8 mouse cellular contexts compared by ENCODE assay signal in the genomic region with DNA sequence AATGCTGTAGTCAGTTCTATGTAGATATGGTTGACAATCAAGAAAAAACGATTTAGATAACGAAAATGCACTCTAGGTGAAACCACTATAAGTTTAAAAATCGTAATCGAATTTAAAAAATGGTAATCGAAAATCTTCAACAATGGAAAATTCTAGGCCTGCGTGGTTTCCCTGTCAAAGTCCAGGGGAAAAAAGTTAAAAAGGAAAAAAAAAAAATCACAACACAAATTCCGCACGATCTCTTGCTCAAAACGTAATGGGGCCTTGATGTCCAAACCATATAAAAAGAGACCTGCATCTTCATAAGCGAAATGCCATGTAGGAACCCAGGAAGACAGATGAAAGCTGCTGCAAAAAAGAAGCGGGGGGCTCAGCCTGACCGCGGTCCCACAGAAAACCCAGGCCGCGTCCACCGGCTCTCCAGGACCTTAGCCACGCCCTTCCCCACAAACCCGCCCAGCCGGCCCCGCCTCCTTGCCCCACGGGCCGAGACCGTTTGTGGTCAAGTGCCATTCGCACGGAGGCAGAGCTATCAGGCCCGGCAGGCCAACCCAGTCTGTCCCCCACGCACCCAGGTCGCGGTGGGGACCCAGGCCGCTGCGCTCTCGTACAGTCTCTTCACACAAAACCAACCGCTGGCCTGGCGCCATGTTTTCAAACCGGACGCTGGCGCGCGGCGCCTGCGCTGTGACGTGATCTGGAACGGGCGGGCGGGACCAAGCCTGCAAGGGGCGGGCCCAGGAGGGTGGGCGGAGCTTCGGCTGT. TPM values are rescaled to one million over a fixed set of nuclear protein-coding genes. Genes with fewer than 3 reads are reported as not detected.
DNase-seq lines count a peak whose midpoint lies in the region; ATAC-seq lines count a peak whose summit lies in the region.

A gene (minus strand): TSS at position 687 of the 765 bp plus-strand sequence.

- H3K27me3 ChIP-seq in embryonic facial prominence, embryonic 10.5 days (replicated peaks; ENCODE audit: low read depth, poor library complexity, severe bottlenecking) = no peaks in the 10 kb centered on the region
- no peaks in the 10 kb centered on the region for H3K27me3 ChIP-seq in intestine, embryonic 16.5 days (replicated peaks; ENCODE audit: control insufficient read depth, insufficient read depth, low read length)
- no peaks in the 10 kb centered on the region for H3K27me3 ChIP-seq in midbrain, embryonic 10.5 days (ENCODE audit: low read depth, poor library complexity, severe bottlenecking)

- H3K36me3 ChIP-seq in embryonic facial prominence, embryonic 10.5 days (replicated peaks) = peaks cover 19% of the 10 kb centered on the region
- peaks cover 4% of the 10 kb centered on the region; the same call in 1 of the 2 replicates for H3K36me3 ChIP-seq in intestine, embryonic 16.5 days (ENCODE audit: control insufficient read depth, insufficient read depth, low read length)
- H3K36me3 ChIP-seq in midbrain, embryonic 10.5 days = peaks cover 16% of the 10 kb centered on the region

- DNase-seq in adrenal gland, postnatal 14 days = peak; percentile 97
- DNase-seq in embryonic facial prominence, embryonic 10.5 days (ENCODE audit: low spot score) = peak; percentile 96
- DNase-seq in gonadal fat pad, adult 2 months (ENCODE audit: low read depth) = peak; percentile 5
- peak; percentile 82 to 86 for DNase-seq in left cerebral cortex, postnatal 36 days (ENCODE audit: low spot score in 2 of 2)
- DNase-seq in midbrain, embryonic 10.5 days (ENCODE audit: low spot score) = peak; percentile 96
- DNase-seq in right cerebral cortex, postnatal 36 days (ENCODE audit: low spot score in 2 of 2) = peak; percentile 72 to 73
- DNase-seq in urinary bladder, postnatal 4 days (ENCODE audit: low spot score in 2 of 2) = peak; percentile 88 to 95

- intact Hi-C loops in left cerebral cortex, postnatal 36 days (cut with DNase I) = no loop called here

- H3K4me2 ChIP-seq in intestine, embryonic 16.5 days (ENCODE audit: low read depth, low read length) = peak within 1 kb of the TSS; percentile 63

- no peaks in the 10 kb centered on the region for H3K9me3 ChIP-seq in embryonic facial prominence, embryonic 10.5 days
- no peaks in the 10 kb centered on the region for H3K9me3 ChIP-seq in intestine, embryonic 16.5 days (ENCODE audit: control insufficient read depth, low read length)
- no peaks in the 10 kb centered on the region for H3K9me3 ChIP-seq in midbrain, embryonic 10.5 days (replicated peaks)

- 4% methylated on average over 48 of the region's 48 CpGs for WGBS in embryonic facial prominence, embryonic 10.5 days
- 3% methylated on average over 48 of the region's 48 CpGs for WGBS in intestine, embryonic 16.5 days
- WGBS in midbrain, embryonic 10.5 days = 4% methylated on average over 48 of the region's 48 CpGs

- peak within 1 kb of the TSS; percentile 73 for H3K4me3 ChIP-seq in embryonic facial prominence, embryonic 10.5 days
- peak within 1 kb of the TSS; percentile 91 for H3K4me3 ChIP-seq in intestine, embryonic 16.5 days (ENCODE audit: low read length)
- peak within 1 kb of the TSS; percentile 75 for H3K4me3 ChIP-seq in midbrain, embryonic 10.5 days

- peak; percentile 98 for ATAC-seq in intestine, embryonic 16.5 days

- H3K9ac ChIP-seq in intestine, embryonic 16.5 days (ENCODE audit: low read depth, low read length) = peak within 1 kb of the TSS; percentile 94

- H3K27ac ChIP-seq in embryonic facial prominence, embryonic 10.5 days (replicated peaks) = peak within 1 kb of the TSS; percentile 96
- peak within 1 kb of the TSS; percentile 93 for H3K27ac ChIP-seq in intestine, embryonic 16.5 days (ENCODE audit: low read length)
- H3K27ac ChIP-seq in midbrain, embryonic 10.5 days (replicated peaks) = peak within 1 kb of the TSS; percentile 97

- H3K4me1 ChIP-seq in embryonic facial prominence, embryonic 10.5 days = peaks cover 4% of the 10 kb centered on the region
- H3K4me1 ChIP-seq in intestine, embryonic 16.5 days (ENCODE audit: control insufficient read depth, insufficient read depth, low read length) = no peaks in the 10 kb centered on the region; the same call in 1 of the 2 replicates
- peaks cover 8% of the 10 kb centered on the region for H3K4me1 ChIP-seq in midbrain, embryonic 10.5 days

RNA-seq across cellular contexts. Expression of the gene that starts here (rescaled TPM):
- 2.9 and 4.0 TPM in 2 replicates for total RNA-seq in adrenal gland, postnatal 14 days (2021)
- 22.1 and 25.0 TPM in 2 replicates for polyA plus RNA-seq in embryonic facial prominence, embryonic 10.5 days (2016; fragmentation: Nextera tagmentation; extraction: Ambion mirVana)
- polyA plus RNA-seq in gonadal fat pad, adult 2 months (2012; rRNA removed) = 2.1 and 2.4 TPM in 2 replicates
- 9.9 and 12.7 TPM in 2 replicates for polyA plus RNA-seq in intestine, embryonic 16.5 days (2015; fragmentation: Nextera tagmentation; extraction: Ambion mirVana)
- total RNA-seq in left cerebral cortex, postnatal 36 days (2021) = 1 to 10 TPM; 1.6 to 2.2 TPM
- 22.5 and 25.6 TPM in 2 replicates for polyA plus RNA-seq in midbrain, embryonic 10.5 days (2016; fragmentation: Nextera tagmentation; extraction: Ambion mirVana)

Comparison
In these comparisons a context has a peak if more than half of its experiments do, and no peak if none do; other contexts are left out.
1. Peak in every context shown above with its lines: DNase-seq, ATAC-seq, H3K4me3 ChIP-seq and H3K27ac ChIP-seq.
2. DNase-seq: peak in every context shown above with its lines; median percentile 97 in adrenal gland, postnatal 14 days; 96 in embryonic facial prominence, embryonic 10.5 days; 96 in midbrain, embryonic 10.5 days; 92 in urinary bladder, postnatal 4 days; 84 in left cerebral cortex, postnatal 36 days; 72 in right cerebral cortex, postnatal 36 days; 5 in gonadal fat pad, adult 2 months.